Mouse (Mus musculus) liver, adult 2 months (tissue): ENCODE measurements around the gene Cnot11. TPM values are rescaled to one million over a fixed set of nuclear protein-coding genes. Genes with fewer than 3 reads are reported as not detected.

Source experiments
- DNase-seq: peaks from one replicate; pipeline ENCODE4 v3.0.0-alpha.2; 2011; ENCODE audit warnings: low read depth, low spot score; ENCODE audit errors: extremely low read depth
- H3K27ac ChIP-seq: fragments of 200-500 bp; replicated peaks from 2 replicates; pipeline ENCODE4 v1.5.1; 2012; ENCODE audit warnings: low read depth, mild to moderate bottlenecking, control low read depth, inconsistent platforms, low read length; ENCODE audit not compliant: insufficient read depth
- H3K27me3 ChIP-seq: fragments of 200-500 bp; 2 replicates; pipeline ENCODE4 v1.6.1; 2012; ENCODE audit warnings: mild to moderate bottlenecking, moderate library complexity, low read length, inconsistent platforms; ENCODE audit not compliant: control insufficient read depth, insufficient read depth
- H3K36me3 ChIP-seq: fragments of 200-500 bp; 2 replicates; pipeline ENCODE4 v1.6.1; 2012; ENCODE audit warnings: low read length, inconsistent platforms; ENCODE audit not compliant: control insufficient read depth, insufficient read depth
- H3K4me1 ChIP-seq: fragments of 200-500 bp; 2 replicates; pipeline ENCODE4 v1.6.1; 2011; ENCODE audit warnings: low read length; ENCODE audit not compliant: control insufficient read depth, insufficient read depth
- H3K4me3 ChIP-seq: fragments of 200-500 bp; 2 replicates; pipeline ENCODE4 v1.5.1; 2011; ENCODE audit warnings: low read depth, mild to moderate bottlenecking, control low read depth, low read length, moderate library complexity; ENCODE audit not compliant: insufficient read depth
- H3K79me2 ChIP-seq: fragments of 200-500 bp; 2 replicates; pipeline ENCODE4 v1.6.1; 2012; ENCODE audit warnings: inconsistent platforms, mild to moderate bottlenecking, low read length, moderate library complexity; ENCODE audit not compliant: control insufficient read depth, insufficient read depth
- H3K9ac ChIP-seq: fragments of 200-500 bp; 2 replicates; pipeline ENCODE4 v1.6.1; 2012; ENCODE audit warnings: low read depth, mild to moderate bottlenecking, control low read depth, inconsistent platforms, low read length
- CTCF ChIP-seq: fragments of 200-500 bp; IDR thresholded peaks from 2 replicates; pipeline ENCODE4 v1.5.1; 2011; ENCODE audit warnings: low read depth, low read length, control low read depth
- POLR2A ChIP-seq: fragments of 200-500 bp; IDR thresholded peaks from 2 replicates; pipeline ENCODE4 v1.6.1; 2011; ENCODE audit warnings: low read length, control low read depth; ENCODE audit not compliant: insufficient read depth; ENCODE audit errors: extremely low read depth
- WGBS: fragments of 180-500 bp; shearing (Covaris S2); methylation state at CpG from one replicate; pipeline ENCODE4 v1.1.7; 2018; 5-methylcytosine and 5-hydroxymethylcytosine counted together
- polyA plus RNA-seq: library from polyadenylated mRNA; depleted of rRNA; stranded (reverse); fragments of >200 nt; gene quantifications from 2 replicates; pipeline ENCODE4 v1.2.3, GENCODE M21; 2012; rRNA removed
- total RNA-seq: library from RNA; depleted of rRNA; stranded (reverse); fragments of >200 nt; gene quantifications from 2 replicates; pipeline ENCODE4 v1.2.3, GENCODE M21; 2014; rRNA removed

Cnot11 gene
- 6.8 and 7.7 TPM in 2 replicates for total RNA-seq
- polyA plus RNA-seq: 9.3 and 9.9 TPM in 2 replicates

DNA sequence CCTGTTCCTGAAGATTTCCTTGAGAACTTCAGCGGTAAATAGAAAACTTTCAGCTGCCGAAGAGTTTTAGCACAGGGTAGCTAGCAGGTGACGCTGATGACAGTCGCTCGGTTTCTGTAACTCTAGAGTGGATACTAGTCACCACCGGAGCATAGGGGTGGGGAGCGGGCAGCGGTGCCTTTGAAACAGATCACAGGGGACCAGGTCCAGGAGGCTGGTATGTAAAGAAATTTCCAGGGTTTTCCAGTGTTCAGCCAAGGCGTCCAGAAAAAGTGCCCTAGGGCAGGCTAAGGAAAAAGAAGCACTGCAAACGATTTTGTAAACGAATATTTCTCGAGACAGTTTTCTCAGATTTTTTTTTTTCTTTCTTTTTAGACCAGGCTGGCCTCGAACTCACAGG, at the start of gene Cnot11:
TSS of gene Cnot11 (plus strand) at position 162 of the 400 bp plus-strand sequence.
- peak within 1 kb of the TSS; percentile 66 for H3K27ac ChIP-seq
- peak within 1 kb of the TSS; percentile 95 for H3K4me3 ChIP-seq
- DNase-seq: no peak
- H3K79me2 ChIP-seq: peaks cover 2% of the 10 kb centered on the region; the same call in 1 of the 2 replicates
- TF ChIP-seq CTCF: no peak
- no peak for TF ChIP-seq POLR2A
- peaks cover 7% of the 10 kb centered on the region for H3K4me1 ChIP-seq
- 49% methylated on average over 13 of the region's 13 CpGs for WGBS
- H3K9ac ChIP-seq: peak within 1 kb of the TSS; percentile 92
- no peaks in the 10 kb centered on the region for H3K27me3 ChIP-seq
- H3K36me3 ChIP-seq: peaks cover 11% of the 10 kb centered on the region; the same call in 1 of the 2 replicates

DNA sequence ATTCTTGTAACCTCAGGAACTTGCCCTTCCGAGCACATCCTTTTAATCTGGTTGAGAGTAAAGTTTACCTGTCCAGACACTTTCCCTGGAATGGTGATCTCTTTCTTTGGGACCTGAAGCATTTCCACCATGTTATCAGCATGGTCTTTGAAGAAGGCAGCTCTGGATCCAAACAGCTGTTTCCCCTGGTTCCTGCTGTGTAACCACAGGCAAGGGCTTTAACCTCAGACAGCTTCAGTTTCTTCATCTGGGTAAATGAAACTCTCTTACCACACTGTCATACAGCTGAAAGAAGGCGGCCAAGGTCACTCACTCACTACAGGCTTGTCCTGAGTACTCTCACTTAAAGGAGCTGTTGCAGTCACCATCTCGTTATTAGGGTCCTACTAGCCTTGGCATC, 47.4 kb upstream of the Cnot11 start:
- Histone ChIP-seq H3K4me3 (no peak overlapping the region), H3K79me2 (no peaks in the 10 kb centered on the region), H3K27ac (no peak overlapping the region), H3K36me3 (no peaks in the 10 kb centered on the region), H3K9ac (no peak overlapping the region), H3K4me1 (no peaks in the 10 kb centered on the region), H3K27me3 (no peaks in the 10 kb centered on the region)
- TF ChIP-seq CTCF (no peak), POLR2A (no peak)
- DNase-seq: no peak
- WGBS: 87% methylated on average over 3 of the region's 3 CpGs

- TF ChIP-seq CTCF (no peak), POLR2A (no peak)
- Histone ChIP-seq H3K27me3 (no peaks in the 10 kb centered on the region), H3K4me1 (no peaks in the 10 kb centered on the region), H3K36me3 (no peaks in the 10 kb centered on the region), H3K4me3 (no peak overlapping the region), H3K9ac (no peak overlapping the region), H3K79me2 (no peaks in the 10 kb centered on the region), H3K27ac (no peak overlapping the region)
- DNase-seq: peak; percentile 31
- 84% methylated on average over 5 of the region's 5 CpGs for WGBS
Measured at GRCm38 (mm10) chr1:39493165-39493564, 41.6 kb upstream of the Cnot11 start.

DNA sequence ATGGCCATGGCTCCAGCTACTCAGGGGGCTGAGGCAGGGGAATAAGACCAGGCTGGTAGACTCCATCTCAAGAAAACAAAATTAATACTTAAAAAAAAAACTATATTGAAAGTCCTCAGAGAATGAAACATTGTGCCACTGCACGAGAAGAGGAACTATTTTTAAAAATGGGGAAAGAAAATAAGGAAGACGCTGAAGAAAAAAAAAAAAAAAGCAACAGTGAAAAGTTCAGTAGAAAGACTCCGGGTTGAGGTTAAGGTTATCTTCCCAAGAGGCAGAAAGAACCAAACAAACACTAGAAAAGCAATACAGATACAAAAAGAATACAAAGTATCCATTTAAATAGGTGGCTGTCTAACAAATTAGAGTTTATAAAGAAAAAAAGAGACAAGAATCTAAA, 41.1 kb upstream of the Cnot11 start:
- Histone ChIP-seq H3K36me3 (no peaks in the 10 kb centered on the region), H3K4me1 (no peaks in the 10 kb centered on the region), H3K79me2 (no peaks in the 10 kb centered on the region), H3K9ac (no peak overlapping the region), H3K27ac (no peak overlapping the region), H3K4me3 (no peak overlapping the region), H3K27me3 (no peaks in the 10 kb centered on the region)
- 75% methylated on average over 3 of the region's 3 CpGs for WGBS
- no peak for DNase-seq
- TF ChIP-seq POLR2A (no peak), CTCF (no peak)

- no peak for TF ChIP-seq CTCF
- 97% methylated on average over 4 of the region's 4 CpGs for WGBS
- Histone ChIP-seq H3K36me3 (no peaks in the 10 kb centered on the region), H3K4me3 (no peak overlapping the region), H3K27ac (no peak overlapping the region), H3K4me1 (no peaks in the 10 kb centered on the region), H3K79me2 (no peaks in the 10 kb centered on the region), H3K27me3 (no peaks in the 10 kb centered on the region), H3K9ac (no peak overlapping the region)
- DNase-seq: no peak
Measured at GRCm38 (mm10) chr1:39496995-39497394, 37.8 kb upstream of the Cnot11 start.

DNA sequence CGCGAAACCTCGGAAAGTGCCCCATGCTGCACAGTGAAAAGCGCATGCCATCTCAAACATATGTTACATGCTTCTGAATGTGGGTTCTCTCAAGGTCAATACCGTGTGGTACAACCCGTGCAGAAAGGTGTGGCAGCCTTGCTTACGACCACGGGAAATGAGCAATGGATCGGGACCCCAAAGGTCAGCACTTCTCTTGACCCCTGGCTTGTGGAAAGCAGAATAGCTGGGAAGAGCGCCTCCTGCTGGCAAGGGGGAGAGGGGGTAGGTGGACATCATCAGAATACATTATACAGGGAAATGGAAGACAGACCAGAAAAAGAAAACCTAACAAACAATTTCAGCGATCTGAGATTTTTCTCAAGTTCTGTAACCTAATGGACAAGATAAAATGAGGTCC, 37.0 kb upstream of the Cnot11 start:
- Histone ChIP-seq H3K4me3 (no peak overlapping the region), H3K79me2 (no peaks in the 10 kb centered on the region), H3K27ac (no peak overlapping the region), H3K36me3 (no peaks in the 10 kb centered on the region), H3K27me3 (no peaks in the 10 kb centered on the region), H3K9ac (no peak overlapping the region), H3K4me1 (no peaks in the 10 kb centered on the region)
- 85% methylated on average over 11 of the region's 11 CpGs for WGBS
- TF ChIP-seq CTCF: peak; percentile 68
- TF ChIP-seq POLR2A: no peak
- DNase-seq: no peak
